Mouse (Mus musculus) heart, embryonic 11.5 days (tissue): ENCODE results near the gene Fam183b. TPM values are rescaled to one million over a fixed set of nuclear protein-coding genes. Genes with fewer than 3 reads are reported as not detected.

Experiments
- polyA plus RNA-seq: library from polyadenylated mRNA; unstranded; fragments of >200 nt; fragmentation: Nextera tagmentation; extraction: Ambion mirVana; gene quantifications from 2 replicates; pipeline ENCODE4 v1.2.1, GENCODE M21; 2014

Gene Fam183b
- polyA plus RNA-seq, 1 experiment from 2014 or later, result 0.52 TPM

Other genes with a start within 250 kb of the Fam183b start
- gene Olfr328, start 246.3 kb downstream of the Fam183b start, polyA plus RNA-seq, result 0.09 TPM in 1 of 2 replicates, not detected in the other
- gene Olfr224, start 231.4 kb downstream of the Fam183b start, polyA plus RNA-seq, result not detected in 2 replicates
- not detected in 2 replicates for gene Olfr325, start 224.2 kb downstream of the Fam183b start, polyA plus RNA-seq
- gene Olfr324, start 206.8 kb downstream of the Fam183b start, polyA plus RNA-seq, result not detected in 2 replicates
- gene 2210407C18Rik, start 185.9 kb downstream of the Fam183b start, polyA plus RNA-seq, result not detected in 2 replicates
- not detected in 2 replicates for gene Olfr323, start 171.5 kb downstream of the Fam183b start, polyA plus RNA-seq
- 0.74 and 1.6 TPM in 2 replicates for gene Trim58, start 161.5 kb downstream of the Fam183b start, polyA plus RNA-seq
- not detected in 2 replicates for gene Olfr322, start 143.2 kb downstream of the Fam183b start, polyA plus RNA-seq
- gene Olfr320, start 120.9 kb downstream of the Fam183b start, polyA plus RNA-seq, result not detected in 2 replicates
- gene Olfr319, start 102.8 kb downstream of the Fam183b start, polyA plus RNA-seq, result not detected in 2 replicates
- not detected in 2 replicates for gene Olfr318, start 77.9 kb downstream of the Fam183b start, polyA plus RNA-seq
- not detected in 2 replicates for gene Olfr317, start 62.7 kb downstream of the Fam183b start, polyA plus RNA-seq
- gene Olfr316, start 49.2 kb downstream of the Fam183b start, polyA plus RNA-seq, result not detected in 2 replicates
- gene Olfr315, start 28.8 kb downstream of the Fam183b start, polyA plus RNA-seq, result not detected in 2 replicates
- not detected in 2 replicates for gene Olfr314, start 19.0 kb downstream of the Fam183b start, polyA plus RNA-seq
- gene Olfr313, start 13.0 kb upstream of the Fam183b start, polyA plus RNA-seq, result not detected in 2 replicates
- not detected in 2 replicates for gene Olfr312, start 27.3 kb upstream of the Fam183b start, polyA plus RNA-seq
- gene Olfr311, start 37.3 kb upstream of the Fam183b start, polyA plus RNA-seq, result 0.16 TPM in 1 of 2 replicates, not detected in the other
- 5.1 and 5.7 TPM in 2 replicates for gene Gm12258, start 45.2 kb upstream of the Fam183b start, polyA plus RNA-seq
- 4.6 and 6.4 TPM in 2 replicates for gene 2810021J22Rik, start 65.3 kb upstream of the Fam183b start, polyA plus RNA-seq
- gene Zfp39, start 102.3 kb upstream of the Fam183b start, polyA plus RNA-seq, result 5.1 and 5.4 TPM in 2 replicates
- gene Btnl10, start 115.9 kb upstream of the Fam183b start, polyA plus RNA-seq, result 0.27 TPM in 1 of 2 replicates, not detected in the other
- 172 and 192 TPM in 2 replicates for gene Rnf187, start 137.0 kb upstream of the Fam183b start, polyA plus RNA-seq
- gene Hist3h2ba, start 147.0 kb upstream of the Fam183b start, polyA plus RNA-seq, result 6.4 and 8.4 TPM in 2 replicates
- 22.5 and 23.3 TPM in 2 replicates for gene Hist3h2a, start 152.7 kb upstream of the Fam183b start, polyA plus RNA-seq
- 1.0 and 1.1 TPM in 2 replicates for gene Trim17, start 152.7 kb upstream of the Fam183b start, polyA plus RNA-seq
- 26.1 and 27.5 TPM in 2 replicates for gene Trim11, start 176.1 kb upstream of the Fam183b start, polyA plus RNA-seq